Mouse (Mus musculus) bone marrow, adult 2 months (tissue): ENCODE results near the gene Ankrd50. TPM values are rescaled to one million over a fixed set of nuclear protein-coding genes. Genes with fewer than 3 reads are reported as not detected.

Source experiments
- H3K27ac ChIP-seq: fragments of 200-500 bp; 2 replicates; pipeline ENCODE4 v1.5.1; 2012; ENCODE audit warnings: low read depth, mild to moderate bottlenecking, control low read depth, inconsistent platforms, low read length; ENCODE audit not compliant: control insufficient read depth, poor library complexity, insufficient read depth
- H3K4me1 ChIP-seq: fragments of 200-500 bp; 2 replicates; pipeline ENCODE4 v1.6.1; 2011; ENCODE audit warnings: low read length; ENCODE audit not compliant: control insufficient read depth, insufficient read depth
- H3K4me3 ChIP-seq: fragments of 200-500 bp; replicated peaks from 2 replicates; pipeline ENCODE3; 2011; ENCODE audit warnings: mild to moderate bottlenecking, low read depth, low read length, control low read depth; ENCODE audit not compliant: control insufficient read depth
- CTCF ChIP-seq: fragments of 200-500 bp; IDR thresholded peaks from 2 replicates; pipeline ENCODE4 v1.5.1; 2011; ENCODE audit warnings: low read length, control low read depth; ENCODE audit not compliant: control insufficient read depth, insufficient read depth
- POLR2A ChIP-seq: fragments of 200-500 bp; IDR thresholded peaks from 2 replicates; pipeline ENCODE4 v1.6.1; 2011; ENCODE audit warnings: low read depth, mild to moderate bottlenecking, control low read depth, low read length, borderline replicate concordance; ENCODE audit not compliant: control insufficient read depth
- WGBS: fragments of 180-500 bp; shearing (Covaris S2); methylation state at CpG from one replicate; pipeline ENCODE4 v1.1.7; 2018; 5-methylcytosine and 5-hydroxymethylcytosine counted together
- polyA plus RNA-seq: library from polyadenylated mRNA; stranded (reverse); fragments of >200 nt; gene quantifications from 2 replicates; pipeline ENCODE4 v1.2.4, GENCODE M21; 2011; ENCODE audit warnings: low replicate concordance; ENCODE audit not compliant: missing spikeins, insufficient read depth, insufficient read length

The Ankrd50 gene
- polyA plus RNA-seq, 1 experiment, result 8.4 TPM

DNA sequence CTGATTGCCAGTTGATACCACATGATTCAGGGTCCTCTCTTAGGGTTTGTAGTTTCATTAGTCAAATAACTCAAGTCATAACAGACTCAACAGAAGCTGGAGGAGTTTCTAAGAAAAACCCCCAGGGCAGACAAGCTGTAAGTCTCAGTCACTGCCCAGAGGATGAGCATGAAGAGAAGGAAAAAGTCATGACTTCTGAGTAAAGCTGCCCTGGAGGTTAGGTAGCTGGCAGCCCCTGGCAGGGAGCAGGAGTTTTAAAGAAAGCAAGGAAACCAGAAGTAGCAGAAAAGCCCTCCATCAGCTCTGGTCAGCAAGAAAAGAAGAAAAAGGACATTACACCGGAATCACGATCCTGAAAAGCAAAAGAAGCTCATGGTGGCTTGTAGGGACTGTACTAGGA is 50.2 kb downstream of the Ankrd50 start:
- TF ChIP-seq POLR2A (no peak), CTCF (no peak)
- Histone ChIP-seq H3K4me1 (no peaks in the 10 kb centered on the region; the same call in 1 of the 2 replicates), H3K4me3 (no peak overlapping the region), H3K27ac (no peak overlapping the region)
- 89% methylated on average over 2 of the region's 2 CpGs for WGBS

DNA sequence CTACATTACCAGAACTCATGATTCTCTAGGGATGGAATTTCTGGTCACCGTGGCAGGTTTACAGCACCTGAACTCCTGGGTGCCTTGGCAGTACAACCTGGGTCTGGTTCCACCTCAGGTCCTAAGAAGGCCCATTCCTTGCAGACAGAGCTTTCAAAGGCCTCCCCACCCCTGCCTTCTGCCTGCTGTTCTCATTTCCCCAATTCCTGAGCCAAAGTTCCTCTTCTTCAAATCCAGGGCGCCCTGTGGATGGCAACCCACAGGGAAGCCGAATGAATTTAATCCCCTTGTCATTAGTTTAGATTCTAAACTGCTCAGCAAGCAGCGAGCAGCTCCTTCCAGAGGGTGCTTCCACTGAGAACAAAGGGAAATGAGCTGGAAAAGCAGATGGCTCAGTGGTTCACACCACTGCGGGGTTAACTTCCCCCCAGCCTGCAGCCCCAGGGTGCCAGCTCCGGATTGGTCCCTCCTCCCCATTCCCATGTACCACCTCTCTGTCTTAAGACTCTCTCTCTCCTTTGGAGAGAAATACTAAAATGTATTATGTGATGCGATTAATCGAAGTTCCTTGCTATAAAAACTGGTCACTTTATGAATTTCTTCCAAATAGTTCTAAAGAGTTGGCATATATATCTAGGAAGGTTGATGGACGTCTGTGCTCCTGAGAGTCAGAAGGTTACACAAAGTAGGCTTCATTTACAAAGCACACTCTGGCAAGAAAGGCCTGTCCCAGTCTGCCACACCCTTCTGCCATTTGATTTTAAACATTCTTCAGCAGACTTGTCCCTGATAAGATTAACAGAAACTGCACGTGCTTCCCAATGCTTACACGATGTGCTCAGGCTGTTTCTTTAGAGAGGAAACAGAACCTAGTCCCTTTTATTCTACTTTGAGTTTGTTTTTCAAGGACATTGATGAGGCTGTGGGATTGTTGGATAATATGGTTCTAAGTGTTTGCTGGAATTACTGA is 50.9 kb downstream of the Ankrd50 start:
- Histone ChIP-seq H3K4me1 (no peaks in the 10 kb centered on the region), H3K4me3 (no peak overlapping the region), H3K27ac (no peak overlapping the region)
- 43% methylated on average over 11 of the region's 11 CpGs for WGBS
- no peak for TF ChIP-seq CTCF
- TF ChIP-seq POLR2A, result no peak

DNA sequence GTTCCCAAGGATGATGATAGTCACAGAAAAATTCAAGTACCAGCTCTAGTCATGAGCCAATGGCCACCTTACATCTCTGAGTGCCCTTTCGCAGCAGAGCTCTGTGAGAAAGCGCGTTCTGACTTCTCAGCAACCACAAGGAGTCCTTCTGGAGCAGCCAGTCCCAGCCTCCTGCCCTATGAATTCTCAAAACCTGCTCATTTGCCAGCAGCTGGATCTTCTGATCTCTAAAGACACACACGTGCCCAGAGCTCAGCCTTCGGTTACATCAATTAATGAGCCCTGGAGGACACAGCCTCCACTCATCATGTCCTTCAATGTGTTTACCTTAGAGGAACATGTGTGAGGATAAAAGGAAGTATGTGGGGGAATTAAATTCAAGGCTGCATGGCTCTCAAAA is 53.2 kb downstream of the Ankrd50 start:
- H3K4me3 ChIP-seq, result no peak overlapping the region
- 91% methylated on average over 5 of the region's 5 CpGs for WGBS
- TF ChIP-seq POLR2A (no peak), CTCF (no peak)
- H3K4me1 ChIP-seq, result no peaks in the 10 kb centered on the region
- H3K27ac ChIP-seq, result no peak overlapping the region

DNA sequence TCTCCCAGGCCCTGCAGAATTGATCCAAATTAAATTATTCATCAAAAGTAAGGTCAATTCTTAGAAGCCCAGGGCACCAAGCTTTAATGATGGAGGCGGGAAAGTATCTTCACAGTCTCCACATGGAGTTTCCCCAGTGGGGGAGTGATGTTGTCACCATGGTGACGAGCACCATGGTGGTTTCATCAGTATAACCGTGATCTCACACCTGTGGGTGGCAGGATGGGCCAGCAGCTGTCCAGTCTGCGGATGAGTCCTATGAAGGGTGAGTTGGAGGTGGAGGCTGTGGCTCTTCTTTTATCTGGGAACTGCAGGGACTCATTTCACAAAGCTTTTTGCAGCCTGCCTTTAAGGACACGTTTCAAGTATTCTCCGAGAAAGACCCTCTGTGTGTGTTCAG is 53.6 kb downstream of the Ankrd50 start:
- Histone ChIP-seq H3K4me3 (no peak overlapping the region), H3K4me1 (no peaks in the 10 kb centered on the region), H3K27ac (no peak overlapping the region)
- TF ChIP-seq POLR2A (no peak), CTCF (no peak)
- WGBS, result 81% methylated on average over 6 of the region's 6 CpGs

DNA sequence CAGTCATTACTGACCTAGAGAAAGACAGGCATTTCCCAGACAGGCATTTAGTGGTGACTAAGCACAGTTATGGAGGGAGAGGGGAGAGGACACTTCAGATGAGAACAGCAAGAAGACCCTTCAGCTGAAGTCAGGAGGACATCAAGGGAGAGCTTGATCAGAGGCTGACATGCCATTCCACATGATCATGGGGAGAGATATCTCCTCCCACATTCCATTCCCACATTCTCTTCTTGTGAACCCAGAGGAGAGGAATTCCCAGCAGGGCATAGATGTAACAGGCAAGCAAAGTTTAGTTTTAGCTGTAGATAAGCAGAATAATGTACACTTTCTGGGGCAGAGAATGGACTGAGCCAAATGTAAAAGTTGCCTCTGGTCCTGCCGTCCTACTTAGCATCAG is 57.4 kb downstream of the Ankrd50 start:
- Histone ChIP-seq H3K27ac (no peak overlapping the region), H3K4me3 (no peak overlapping the region), H3K4me1 (no peaks in the 10 kb centered on the region)
- TF ChIP-seq CTCF (no peak), POLR2A (no peak)
- 76% methylated on average over 1 of the region's 1 CpGs for WGBS

DNA sequence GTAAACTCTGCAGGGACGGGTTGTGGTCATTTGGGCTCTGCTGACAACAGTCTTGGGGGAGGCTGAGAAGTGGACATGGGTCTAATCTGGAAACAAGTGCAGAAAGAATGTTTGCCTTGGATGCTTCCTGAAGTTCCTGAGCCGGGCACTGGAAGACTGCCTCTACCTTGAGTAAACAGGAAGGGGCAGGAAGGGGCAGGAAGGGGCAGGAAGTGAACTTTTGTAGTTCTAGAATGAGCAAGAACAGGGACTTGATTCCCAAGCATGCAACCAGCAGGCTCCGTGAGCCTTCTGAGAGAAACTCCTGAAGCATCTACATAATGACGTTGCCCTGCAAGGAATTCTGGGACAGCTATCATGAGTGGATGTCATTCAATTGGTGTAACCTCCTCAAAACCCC is 60.7 kb downstream of the Ankrd50 start:
- no peak overlapping the region for H3K27ac ChIP-seq
- WGBS, result 72% methylated on average over 4 of the region's 4 CpGs

DNA sequence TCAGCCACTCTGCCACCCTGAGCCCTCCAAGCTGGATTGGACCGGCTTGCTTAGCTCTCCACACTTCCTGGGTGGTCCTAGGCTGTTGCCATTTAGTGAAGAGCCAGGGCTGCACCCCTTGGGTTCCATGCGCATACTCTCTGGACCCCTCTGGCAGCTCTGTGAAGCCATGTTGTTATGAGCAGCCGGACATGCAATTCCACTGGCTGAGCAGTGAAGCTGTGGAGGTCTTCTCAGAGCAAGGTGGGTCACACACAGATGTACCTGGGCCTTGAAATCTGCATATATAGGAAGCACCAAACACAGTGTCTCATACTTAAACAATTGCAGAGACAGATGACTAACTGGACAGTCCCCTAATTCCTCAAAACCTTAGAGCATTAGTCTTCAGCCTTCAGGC is 64.7 kb downstream of the Ankrd50 start:
- no peak for TF ChIP-seq CTCF
- no peak for TF ChIP-seq POLR2A
- Histone ChIP-seq H3K4me1 (no peaks in the 10 kb centered on the region; the same call in 1 of the 2 replicates), H3K4me3 (no peak overlapping the region), H3K27ac (no peak overlapping the region)
- WGBS, result 84% methylated on average over 3 of the region's 3 CpGs

More for the DNA sequence above, 60.7 kb downstream of the Ankrd50 start:
- Histone ChIP-seq H3K4me1 (no peaks in the 10 kb centered on the region), H3K4me3 (no peak overlapping the region)
- TF ChIP-seq CTCF (no peak), POLR2A (no peak)

DNA sequence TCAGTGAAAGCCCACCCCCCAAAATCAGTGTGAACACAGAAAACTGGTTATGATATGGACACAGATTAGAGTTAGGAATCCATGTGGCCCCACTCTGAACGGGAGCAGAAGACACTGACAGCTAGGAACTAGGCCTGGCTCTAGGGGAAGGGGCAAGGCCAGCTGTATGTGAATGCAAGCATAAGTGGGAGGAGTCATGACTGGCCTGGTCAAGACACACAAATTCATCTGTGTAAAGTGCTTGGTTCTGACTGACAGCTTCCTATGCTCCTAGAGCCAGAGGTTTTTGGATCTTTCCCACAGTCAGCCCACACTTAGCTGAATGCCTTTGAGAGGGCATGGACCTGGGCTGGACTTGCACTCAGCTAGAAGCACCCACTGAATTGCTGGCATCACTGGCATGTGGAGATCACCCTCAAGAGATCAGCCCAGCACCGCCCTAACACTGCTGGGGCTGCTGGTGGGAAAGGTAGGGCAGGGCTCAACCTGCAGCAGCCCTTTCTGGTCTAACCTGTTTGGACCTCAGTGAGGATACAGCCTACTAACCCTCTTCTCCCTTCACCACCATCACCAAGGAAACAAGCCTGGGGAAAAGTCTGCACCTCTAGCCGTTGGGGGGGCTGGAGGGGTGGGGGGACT is 69.2 kb downstream of the Ankrd50 start:
- Histone ChIP-seq H3K4me3 (no peak overlapping the region), H3K4me1 (no peaks in the 10 kb centered on the region; the same call in 1 of the 2 replicates), H3K27ac (no peak overlapping the region)
- TF ChIP-seq POLR2A (no peak), CTCF (no peak)
- WGBS, result 54% methylated on average over 3 of the region's 3 CpGs
